Mouse (Mus musculus): ENCODE measurements around the gene Stim2. TPM values are rescaled to one million over a fixed set of nuclear protein-coding genes. Genes with fewer than 3 reads are reported as not detected.

Stim2 gene
- polyA plus RNA-seq, 1 experiment from 2014 or later, result 20.3 TPM

DNA sequence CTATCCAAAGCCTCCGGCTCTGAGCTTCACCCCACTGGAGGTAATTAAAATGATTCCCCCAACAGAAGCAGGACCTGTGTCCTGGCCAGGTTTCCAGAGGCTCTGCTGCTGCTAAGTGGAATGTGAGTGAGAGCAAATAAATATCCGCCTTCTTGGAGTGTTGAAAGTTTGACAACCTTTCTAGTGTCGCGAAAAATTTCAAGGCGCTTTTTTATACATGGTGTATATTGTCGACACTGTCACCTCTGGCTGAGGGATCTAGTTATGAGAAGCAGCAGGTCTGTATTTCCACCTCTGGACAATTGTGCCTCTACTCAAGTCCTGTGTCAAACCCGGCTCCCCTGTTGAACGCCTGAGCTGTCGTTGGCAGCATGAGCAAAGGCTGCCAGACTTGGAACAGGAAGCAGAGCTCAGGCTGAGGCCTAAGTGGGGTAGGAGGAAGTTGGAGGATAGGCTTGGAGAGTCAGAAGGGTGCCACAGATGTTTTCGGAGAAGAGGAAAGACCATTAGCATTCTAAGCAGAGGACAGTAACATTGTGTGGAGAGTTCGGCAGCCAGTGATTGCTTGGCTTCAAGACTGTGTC is 158.7 kb downstream of the Stim2 start:
- 29% methylated on average over 11 of the region's 11 CpGs for WGBS
- Histone ChIP-seq H3K4me3 (ENCODE audit: low read depth, low read length) (no peak overlapping the region), H3K9me3 (ENCODE audit: low read length) (no peaks in the 10 kb centered on the region), H3K27me3 (replicated peaks; ENCODE audit: insufficient read depth, low read length) (no peaks in the 10 kb centered on the region), H3K9ac (replicated peaks; ENCODE audit: low read depth) (no peak overlapping the region), H3K36me3 (ENCODE audit: insufficient read depth, low read length) (no peaks in the 10 kb centered on the region), H3K4me2 (replicated peaks; ENCODE audit: low read depth, low read length) (0 out of 2 replicates have a peak overlapping the region, but pooled peaks have one; percentile 0), H3K4me1 (ENCODE audit: insufficient read depth, low read depth, low read length) (peaks cover 5% of the 10 kb centered on the region), H3K27ac (ENCODE audit: low read length) (peak overlapping the region; percentile 45; the same call in 1 of the 2 replicates)
- TF ChIP-seq CTCF (IDR thresholded peaks at IDR 0.05), result no peak
- TF ChIP-seq EP300 (IDR thresholded peaks at IDR 0.05), result no peak
- DNase-seq (ENCODE audit: low spot score) (peak; percentile 59), ATAC-seq (peak; percentile 58)

GRCm38 (mm10) chr5:54158230-54158629 is 159.9 kb downstream of the Stim2 start:
- DNase-seq (ENCODE audit: low spot score) (peak; percentile 48), ATAC-seq (peak; percentile 69)
- TF ChIP-seq CTCF (IDR thresholded peaks at IDR 0.05) (no peak), EP300 (IDR thresholded peaks at IDR 0.05) (no peak)
- 36% methylated on average over 9 of the region's 9 CpGs for WGBS
- Histone ChIP-seq H3K4me3 (ENCODE audit: low read depth, low read length) (no peak overlapping the region), H3K9me3 (ENCODE audit: low read length) (no peaks in the 10 kb centered on the region), H3K36me3 (ENCODE audit: insufficient read depth, low read length) (no peaks in the 10 kb centered on the region), H3K27me3 (replicated peaks; ENCODE audit: insufficient read depth, low read length) (no peaks in the 10 kb centered on the region), H3K4me2 (replicated peaks; ENCODE audit: low read depth, low read length) (no peak overlapping the region), H3K27ac (ENCODE audit: low read length) (no peak overlapping the region), H3K4me1 (ENCODE audit: insufficient read depth, low read depth, low read length) (peaks cover 5% of the 10 kb centered on the region), H3K9ac (replicated peaks; ENCODE audit: low read depth) (no peak overlapping the region)

- Histone ChIP-seq H3K9ac (replicated peaks; ENCODE audit: low read depth) (no peak overlapping the region), H3K4me1 (ENCODE audit: insufficient read depth, low read depth, low read length) (peaks cover 5% of the 10 kb centered on the region)
- DNase-seq (ENCODE audit: low spot score), result no peak
These were observed 161.0 kb downstream of the Stim2 start for GRCm38 (mm10) chr5:54159156-54159793.

GRCm38 (mm10) chr5:54160561-54160960 is 162.3 kb downstream of the Stim2 start:
- TF ChIP-seq CTCF (IDR thresholded peaks at IDR 0.05) (no peak), EP300 (IDR thresholded peaks at IDR 0.05) (no peak)
- H3K27me3 ChIP-seq (replicated peaks; ENCODE audit: insufficient read depth, low read length), result no peaks in the 10 kb centered on the region
- H3K9ac ChIP-seq (replicated peaks; ENCODE audit: low read depth), result no peak overlapping the region
- DNase-seq (ENCODE audit: low spot score), result no peak
- no peak overlapping the region for H3K27ac ChIP-seq (ENCODE audit: low read length)
- H3K4me2 ChIP-seq (replicated peaks; ENCODE audit: low read depth, low read length), result no peak overlapping the region
- H3K4me3 ChIP-seq (ENCODE audit: low read depth, low read length), result no peak overlapping the region
- 87% methylated on average over 4 of the region's 4 CpGs for WGBS
- peaks cover 5% of the 10 kb centered on the region for H3K4me1 ChIP-seq (ENCODE audit: insufficient read depth, low read depth, low read length)
- no peaks in the 10 kb centered on the region for H3K9me3 ChIP-seq (ENCODE audit: low read length)
- ATAC-seq, result no peak
- H3K36me3 ChIP-seq (ENCODE audit: insufficient read depth, low read length), result no peaks in the 10 kb centered on the region

More at GRCm38 (mm10) chr5:54159156-54159793, 161.0 kb downstream of the Stim2 start:
- WGBS, result 13% methylated on average over 6 of the region's 6 CpGs
- Histone ChIP-seq H3K9me3 (ENCODE audit: low read length) (no peaks in the 10 kb centered on the region), H3K4me3 (ENCODE audit: low read depth, low read length) (no peak overlapping the region), H3K36me3 (ENCODE audit: insufficient read depth, low read length) (no peaks in the 10 kb centered on the region), H3K4me2 (replicated peaks; ENCODE audit: low read depth, low read length) (no peak overlapping the region), H3K27me3 (replicated peaks; ENCODE audit: insufficient read depth, low read length) (no peaks in the 10 kb centered on the region), H3K27ac (ENCODE audit: low read length) (no peak overlapping the region)
- no peak for TF ChIP-seq CTCF (IDR thresholded peaks at IDR 0.05)
- no peak for TF ChIP-seq EP300 (IDR thresholded peaks at IDR 0.05)
- ATAC-seq, result no peak

DNA sequence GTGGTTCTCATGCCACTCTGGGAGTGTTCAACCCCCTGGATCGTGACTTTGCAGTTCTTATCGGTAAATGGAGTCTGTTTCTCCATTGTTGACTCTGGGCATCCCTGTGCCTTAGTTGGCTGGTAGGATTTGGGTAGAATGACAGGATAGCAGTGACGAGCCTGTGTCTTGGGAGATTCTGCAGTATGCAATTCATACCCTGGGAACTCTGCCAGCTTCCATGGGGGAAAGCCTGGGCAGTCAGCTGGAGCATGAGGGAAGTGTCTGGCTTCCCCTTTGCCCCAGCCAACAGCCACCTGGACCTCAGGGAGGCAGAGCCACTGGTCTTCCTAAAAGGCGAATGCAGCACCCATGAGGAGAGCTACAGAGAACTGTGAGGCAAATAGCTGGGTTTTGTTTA is 165.6 kb downstream of the Stim2 start:
- TF ChIP-seq EP300 (IDR thresholded peaks at IDR 0.05), result no peak
- no peak for TF ChIP-seq CTCF (IDR thresholded peaks at IDR 0.05)
- no peak overlapping the region for H3K27ac ChIP-seq (ENCODE audit: low read length)
- ATAC-seq (no peak), DNase-seq (ENCODE audit: low spot score) (no peak)
- H3K4me3 ChIP-seq (ENCODE audit: low read depth, low read length), result no peak overlapping the region
- H3K9ac ChIP-seq (replicated peaks; ENCODE audit: low read depth), result no peak overlapping the region
- H3K4me1 ChIP-seq (ENCODE audit: insufficient read depth, low read depth, low read length), result no peaks in the 10 kb centered on the region
- no peaks in the 10 kb centered on the region for H3K36me3 ChIP-seq (ENCODE audit: insufficient read depth, low read length)
- 56% methylated on average over 4 of the region's 4 CpGs for WGBS
- H3K9me3 ChIP-seq (ENCODE audit: low read length), result no peaks in the 10 kb centered on the region
- H3K27me3 ChIP-seq (replicated peaks; ENCODE audit: insufficient read depth, low read length), result no peaks in the 10 kb centered on the region
- no peak overlapping the region for H3K4me2 ChIP-seq (replicated peaks; ENCODE audit: low read depth, low read length)

Other genes with a start within 250 kb of the Stim2 start
- gene Tbc1d19, start 188.9 kb upstream of the Stim2 start, polyA plus RNA-seq (2015; fragmentation: Nextera tagmentation; extraction: Ambion mirVana), result 23.5 and 28.0 TPM in 2 replicates

Data from lung, postnatal 0 days (tissue).